Mouse (Mus musculus) lung, adult 2 months (tissue): Measurements from ENCODE around the gene Gabpb2. TPM values are rescaled to one million over a fixed set of nuclear protein-coding genes. Genes with fewer than 3 reads are reported as not detected.

ENCODE experiments used
- polyA plus RNA-seq: library from polyadenylated mRNA; depleted of rRNA; stranded (reverse); fragments of >200 nt; gene quantifications from 2 replicates; pipeline ENCODE4 v1.2.3, GENCODE M21; 2012; rRNA removed

The Gabpb2 gene
- polyA plus RNA-seq, 1 experiment = 17.3 TPM

Other genes starting within 250 kb of the Gabpb2 start
- gene Pi4kb, start 243.2 kb downstream of the Gabpb2 start, polyA plus RNA-seq = 33.8 and 38.1 TPM in 2 replicates
- 19.2 and 20.6 TPM in 2 replicates for gene Zfp687, start 202.5 kb downstream of the Gabpb2 start, polyA plus RNA-seq
- 97.3 and 127 TPM in 2 replicates for gene Psmd4, start 175.3 kb downstream of the Gabpb2 start, polyA plus RNA-seq
- gene Pip5k1a, start 111.0 kb downstream of the Gabpb2 start, polyA plus RNA-seq = 14.6 and 20.4 TPM in 2 replicates
- 55.3 and 62.2 TPM in 2 replicates for gene Vps72, start 106.9 kb downstream of the Gabpb2 start, polyA plus RNA-seq
- 1.5 and 3.5 TPM in 2 replicates for gene Tmod4, start 93.4 kb downstream of the Gabpb2 start, polyA plus RNA-seq
- gene Scnm1, start 83.9 kb downstream of the Gabpb2 start, polyA plus RNA-seq = 30.1 and 43.7 TPM in 2 replicates
- 4.5 and 7.8 TPM in 2 replicates for gene Lysmd1, start 83.8 kb downstream of the Gabpb2 start, polyA plus RNA-seq
- gene Tnfaip8l2, start 75.6 kb downstream of the Gabpb2 start, polyA plus RNA-seq = 24.6 and 26.4 TPM in 2 replicates
- gene Sema6c, start 57.5 kb downstream of the Gabpb2 start, polyA plus RNA-seq = 10.7 and 11.8 TPM in 2 replicates
- gene Cdc42se1, start 10.8 kb upstream of the Gabpb2 start, polyA plus RNA-seq = 54.0 and 71.7 TPM in 2 replicates
- gene Mllt11, start 14.3 kb upstream of the Gabpb2 start, polyA plus RNA-seq = 6.5 and 12.3 TPM in 2 replicates
- gene Gm128, start 23.7 kb upstream of the Gabpb2 start, polyA plus RNA-seq = 0.98 and 1.1 TPM in 2 replicates
- 4.2 and 13.3 TPM in 2 replicates for gene Bnipl, start 33.3 kb upstream of the Gabpb2 start, polyA plus RNA-seq
- 89.1 and 95.2 TPM in 2 replicates for gene Mindy1, start 63.4 kb upstream of the Gabpb2 start, polyA plus RNA-seq
- 13.4 and 24.2 TPM in 2 replicates for gene Prune1, start 64.2 kb upstream of the Gabpb2 start, polyA plus RNA-seq
- 4.7 and 16.7 TPM in 2 replicates for gene Anxa9, start 89.3 kb upstream of the Gabpb2 start, polyA plus RNA-seq
- gene Cers2, start 96.9 kb upstream of the Gabpb2 start, polyA plus RNA-seq = 158 and 181 TPM in 2 replicates
- 10.7 and 14.7 TPM in 2 replicates for gene Setdb1, start 139.3 kb upstream of the Gabpb2 start, polyA plus RNA-seq
- gene 4930558C23Rik, start 184.9 kb upstream of the Gabpb2 start, polyA plus RNA-seq = 0.30 TPM in 1 of 2 replicates, not detected in the other
- 35.5 and 38.1 TPM in 2 replicates for gene Arnt, start 216.5 kb upstream of the Gabpb2 start, polyA plus RNA-seq